Mouse (Mus musculus): ENCODE measurements at regions not wholly inside any gene's neighbourhood (a gene's known extent, or its start where the extent isn't known, plus 50 kb on each side); places are given as distances from the start of the nearest gene placed in this dataset.

DNA sequence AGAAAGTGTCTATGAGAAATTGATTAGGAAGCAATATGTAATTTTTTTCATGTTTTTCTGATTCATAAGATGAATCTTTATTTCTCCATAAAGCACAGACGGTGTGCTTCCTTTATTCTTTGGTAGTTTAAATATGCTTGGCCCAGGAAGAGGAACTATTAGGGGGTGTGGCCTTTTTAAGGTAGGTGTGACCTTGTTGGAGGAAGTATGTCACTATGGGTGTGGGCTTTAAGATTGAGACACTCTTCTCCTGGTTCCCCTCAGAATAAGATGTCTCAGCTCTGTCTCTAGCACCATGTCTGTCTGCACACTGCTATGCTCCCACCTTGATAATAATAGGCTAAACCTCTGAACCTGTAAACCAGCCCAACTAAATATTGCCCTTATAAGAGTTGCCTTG is 54.8 kb upstream of the Ccdc88a start:
- no peak for DNase-seq

- no peak for DNase-seq
Observed at GRCm38 (mm10) chr11:29310584-29310983, 62.9 kb upstream of the Ccdc88a start.

DNA sequence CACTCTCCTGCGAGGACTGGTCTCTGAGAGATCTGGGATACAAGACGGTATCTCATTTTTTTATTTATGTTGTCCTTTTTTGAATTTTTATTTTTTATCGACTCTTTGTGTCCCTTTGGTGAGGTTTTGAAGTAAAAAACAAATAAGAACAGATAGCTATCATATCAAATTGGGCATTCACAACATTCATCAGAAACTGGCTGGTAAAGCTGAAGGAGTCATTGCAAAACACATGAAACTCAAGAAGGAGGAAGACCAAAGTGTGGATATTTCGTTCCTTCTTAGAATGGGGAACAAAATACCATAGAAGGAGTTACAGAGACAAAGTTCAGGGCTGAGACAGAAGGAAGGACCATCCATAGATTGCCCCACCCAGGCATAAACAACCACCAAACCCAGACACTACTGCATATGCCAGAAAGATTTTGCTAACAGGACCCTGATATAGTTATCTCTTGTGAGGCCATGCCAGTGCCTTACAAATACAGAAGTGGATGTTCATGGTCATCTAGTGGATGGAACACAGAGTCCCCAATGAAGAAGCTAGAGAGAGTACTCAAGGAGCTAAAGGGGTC is 60.9 kb upstream of the Cfap36 start:
- peak in 1 of 2 experiments; percentile 8 for DNase-seq

DNA sequence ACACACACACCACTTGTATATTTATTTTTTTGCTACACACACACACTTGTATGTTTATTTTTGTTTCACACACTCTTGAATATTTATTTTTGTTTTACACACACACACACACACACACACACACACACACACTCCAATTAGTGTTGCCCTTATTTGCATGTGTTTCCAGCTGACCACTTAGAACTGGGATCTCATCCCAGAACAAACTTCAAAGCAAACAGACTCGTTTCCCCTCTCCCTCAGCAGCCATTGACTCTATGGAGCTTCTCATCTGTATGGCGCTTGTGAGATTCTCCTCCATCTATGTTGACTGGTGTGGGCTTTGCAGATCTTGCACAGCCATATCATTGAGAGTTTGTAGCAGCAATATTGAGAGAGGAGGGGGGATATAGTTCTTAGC is 53.3 kb upstream of the Cfap36 start:
- no peak for DNase-seq
